Mouse (Mus musculus) hindbrain, embryonic 13.5 days (tissue): ENCODE measurements around the gene Rpusd1. TPM values are rescaled to one million over a fixed set of nuclear protein-coding genes. Genes with fewer than 3 reads are reported as not detected.

Source experiments
- ATAC-seq: fragments of 200-750 bp; cut with Nextera tagmentation; 2 replicates; pipeline ENCODE4 v1.8.0; 2017; ENCODE audit warnings: moderate TSS enrichment; ENCODE audit not compliant: low FRiP score
- H3K27ac ChIP-seq: fragments of 300-500 bp; sonication (generic); 2 replicates; pipeline ENCODE4 v1.5.1; 2015; ENCODE audit warnings: inconsistent platforms, mild to moderate bottlenecking, moderate library complexity
- H3K27me3 ChIP-seq: fragments of 300-500 bp; sonication (generic); 2 replicates; pipeline ENCODE4 v1.6.1; 2015; ENCODE audit warnings: mild to moderate bottlenecking, inconsistent platforms
- H3K36me3 ChIP-seq: fragments of 300-500 bp; sonication (generic); 2 replicates; pipeline ENCODE4 v1.6.1; 2015; ENCODE audit warnings: mild to moderate bottlenecking, inconsistent platforms
- H3K4me1 ChIP-seq: fragments of 300-500 bp; sonication (generic); replicated peaks from 2 replicates; pipeline ENCODE4 v1.6.1; 2015; ENCODE audit warnings: inconsistent platforms
- H3K4me2 ChIP-seq: fragments of 300-500 bp; sonication (generic); 2 replicates; pipeline ENCODE4 v1.6.1; 2015; ENCODE audit warnings: inconsistent platforms, mild to moderate bottlenecking, moderate library complexity
- H3K4me3 ChIP-seq: fragments of 300-500 bp; sonication (generic); 2 replicates; pipeline ENCODE4 v1.5.1; 2015; ENCODE audit warnings: mild to moderate bottlenecking, inconsistent platforms
- H3K9ac ChIP-seq: fragments of 300-500 bp; sonication (generic); 2 replicates; pipeline ENCODE4 v1.6.1; 2015; ENCODE audit warnings: mild to moderate bottlenecking, inconsistent platforms
- H3K9me3 ChIP-seq: fragments of 300-500 bp; sonication (generic); 2 replicates; pipeline ENCODE4 v1.6.1; 2016; ENCODE audit warnings: inconsistent platforms
- WGBS: fragments of 180-500 bp; shearing (Covaris S2); methylation state at CpG from one replicate; pipeline ENCODE4 v1.1.7; 2015; 5-methylcytosine and 5-hydroxymethylcytosine counted together
- microRNA-seq: library from miRNA; unstranded; fragments of <30 nt; microRNA quantifications from one replicate; pipeline ENCODE4, GENCODE M21; 2016
- polyA plus RNA-seq: library from polyadenylated mRNA; unstranded; fragments of >200 nt; fragmentation: Nextera tagmentation; extraction: Ambion mirVana; gene quantifications from 2 replicates; pipeline ENCODE4 v1.2.1, GENCODE M21; 2015

Gene Rpusd1
- polyA plus RNA-seq, 1 experiment from 2014 or later: 23.4 TPM

DNA sequence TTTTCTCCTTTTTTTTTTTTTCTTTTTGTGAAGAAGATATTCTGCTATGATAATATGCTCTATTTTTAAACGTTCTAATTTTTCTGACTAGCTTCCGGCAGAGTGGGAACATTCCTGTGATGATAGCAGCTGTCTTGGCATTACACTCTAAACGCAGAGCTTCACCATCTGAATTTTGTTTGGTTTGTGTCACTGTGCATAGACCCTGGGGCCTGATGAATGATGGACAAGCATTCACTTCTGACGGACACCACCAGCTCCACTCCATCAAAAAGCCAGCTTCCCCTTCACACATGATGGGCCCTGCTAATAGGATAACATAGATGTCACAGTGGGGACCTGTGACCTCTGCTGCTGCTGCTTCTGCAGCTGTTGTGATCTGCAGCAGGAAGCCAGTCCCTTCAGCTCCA, 34.1 kb downstream of the Rpusd1 start:
- no peaks in the 10 kb centered on the region for H3K36me3 ChIP-seq
- H3K9ac ChIP-seq: no peak overlapping the region
- no peaks in the 10 kb centered on the region for H3K9me3 ChIP-seq
- no peak overlapping the region for H3K4me3 ChIP-seq
- H3K27ac ChIP-seq: no peak overlapping the region
- no peak for ATAC-seq
- 42% methylated on average over 4 of the region's 4 CpGs for WGBS
- H3K4me1 ChIP-seq: peaks cover 3% of the 10 kb centered on the region; the same call in 1 of the 2 replicates
- no peak overlapping the region for H3K4me2 ChIP-seq
- H3K27me3 ChIP-seq: peaks cover 30% of the 10 kb centered on the region

DNA sequence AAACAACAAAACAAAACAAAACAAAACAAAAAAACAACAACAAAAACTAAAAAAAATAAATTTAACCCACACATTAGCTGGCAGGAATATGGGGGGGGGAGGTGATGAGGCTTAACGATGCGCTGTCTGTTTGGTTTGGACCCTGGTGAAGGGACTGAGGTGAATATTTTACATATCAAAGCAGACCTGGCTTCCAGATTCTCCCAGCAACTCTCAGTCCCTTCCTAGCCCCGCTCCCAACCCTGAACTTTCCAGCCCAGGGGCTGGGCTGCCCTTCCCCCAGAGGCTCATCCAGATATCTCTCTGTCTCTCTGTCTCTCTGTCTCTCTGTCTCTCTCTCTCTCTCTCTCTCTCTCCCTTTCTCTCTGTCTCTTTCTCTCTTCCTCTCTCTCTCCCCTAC, 35.1 kb downstream of the Rpusd1 start:
- ATAC-seq: no peak
- no peaks in the 10 kb centered on the region for H3K36me3 ChIP-seq
- H3K27ac ChIP-seq: no peak overlapping the region
- WGBS: 35% methylated on average over 3 of the region's 3 CpGs
- peaks cover 33% of the 10 kb centered on the region for H3K27me3 ChIP-seq
- no peak overlapping the region for H3K9ac ChIP-seq
- no peak overlapping the region for H3K4me2 ChIP-seq
- no peaks in the 10 kb centered on the region for H3K9me3 ChIP-seq
- H3K4me1 ChIP-seq: peaks cover 3% of the 10 kb centered on the region; the same call in 1 of the 2 replicates
- no peak overlapping the region for H3K4me3 ChIP-seq

DNA sequence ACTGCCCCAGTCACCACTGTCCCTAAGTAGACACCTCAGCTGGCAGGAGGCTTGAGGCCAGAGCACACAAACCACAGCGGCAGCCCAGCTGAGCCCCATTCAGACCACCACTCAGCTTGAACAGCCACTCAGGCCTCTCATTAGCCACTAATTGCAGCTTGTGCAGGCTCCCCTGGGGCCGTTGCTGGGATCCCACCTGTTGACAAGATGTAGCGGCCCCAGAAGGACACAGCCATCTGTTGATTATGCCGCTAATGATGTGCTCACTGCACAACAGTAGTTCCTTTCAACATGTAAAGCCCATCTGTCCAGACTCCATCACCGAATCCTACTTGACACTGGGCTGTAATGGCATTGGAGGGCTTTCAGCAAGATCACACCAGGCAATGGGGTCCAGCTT, 38.4 kb downstream of the Rpusd1 start:
- no peaks in the 10 kb centered on the region for H3K9me3 ChIP-seq
- 42% methylated on average over 5 of the region's 5 CpGs for WGBS
- no peak for ATAC-seq

DNA sequence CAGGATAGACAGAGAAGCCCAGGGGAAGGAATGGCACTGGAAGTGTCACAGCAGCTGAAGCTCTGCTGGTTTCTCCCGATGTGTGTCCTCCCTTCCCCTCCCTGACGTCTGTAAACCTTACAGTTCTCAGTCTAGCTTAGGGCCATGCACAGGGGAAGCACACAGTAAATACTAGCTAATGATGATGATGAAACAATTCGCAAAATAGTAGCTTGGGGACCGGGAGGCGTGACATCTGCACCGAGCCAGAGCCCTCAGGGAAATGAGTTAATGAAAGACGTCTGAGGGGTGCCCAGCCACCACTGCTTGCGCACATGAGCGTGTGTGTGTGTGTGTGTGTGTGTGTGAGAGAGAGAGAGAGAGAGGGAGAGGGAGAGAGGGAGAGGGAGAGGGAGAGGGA, 41.9 kb downstream of the Rpusd1 start:
- no peak overlapping the region for H3K9ac ChIP-seq
- H3K4me1 ChIP-seq: peaks cover 9% of the 10 kb centered on the region
- H3K36me3 ChIP-seq: no peaks in the 10 kb centered on the region
- no peak overlapping the region for H3K4me3 ChIP-seq
- WGBS: 60% methylated on average over 9 of the region's 9 CpGs
- no peaks in the 10 kb centered on the region for H3K9me3 ChIP-seq
- H3K27me3 ChIP-seq: peaks cover 32% of the 10 kb centered on the region
- ATAC-seq: no peak
- no peak overlapping the region for H3K4me2 ChIP-seq
- no peak overlapping the region for H3K27ac ChIP-seq

More for the DNA sequence above, 38.4 kb downstream of the Rpusd1 start:
- no peak overlapping the region for H3K4me2 ChIP-seq
- no peaks in the 10 kb centered on the region for H3K36me3 ChIP-seq
- H3K27ac ChIP-seq: no peak overlapping the region
- no peak overlapping the region for H3K4me3 ChIP-seq
- peaks cover 35% of the 10 kb centered on the region for H3K27me3 ChIP-seq
- no peak overlapping the region for H3K9ac ChIP-seq
- H3K4me1 ChIP-seq: peaks cover 3% of the 10 kb centered on the region; the same call in 1 of the 2 replicates

DNA sequence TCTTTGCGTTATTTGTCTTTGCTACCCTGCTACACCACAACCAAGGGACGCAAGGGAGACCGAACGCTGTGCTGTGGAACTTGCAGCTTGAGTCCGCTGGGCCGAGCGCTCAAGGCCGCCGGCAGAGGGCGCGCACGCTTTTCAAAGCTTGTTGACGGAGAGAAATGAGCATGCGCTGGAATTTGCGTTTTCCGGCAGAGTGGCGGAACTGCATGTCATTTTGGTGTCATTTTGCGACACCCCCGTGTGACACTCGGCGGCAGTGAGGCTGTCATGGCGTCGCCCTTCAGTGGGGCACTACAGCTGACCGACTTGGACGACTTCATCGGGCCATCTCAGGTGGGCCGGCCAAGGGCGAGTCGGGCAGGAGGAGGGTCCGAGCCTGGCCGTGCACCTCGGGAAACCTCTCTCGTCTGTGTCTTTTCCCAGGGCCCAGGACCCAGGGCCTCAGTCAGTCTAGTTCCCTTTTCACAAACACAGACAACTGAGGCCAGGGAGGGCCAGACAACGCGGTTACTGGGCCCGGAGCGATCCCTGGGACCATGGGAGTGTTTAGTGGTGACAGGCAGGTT, 46.2 kb downstream of the Rpusd1 start, which contains the start of gene Narfl:
Narfl (plus strand) TSS at position 228 of the 572 bp plus-strand sequence.
- peak within 1 kb of the TSS; percentile 89 for H3K9ac ChIP-seq
- peaks cover 13% of the 10 kb centered on the region for H3K4me1 ChIP-seq
- peak within 1 kb of the TSS; percentile 78 for H3K4me3 ChIP-seq
- H3K36me3 ChIP-seq: peaks cover 20% of the 10 kb centered on the region
- peaks cover 7% of the 10 kb centered on the region for H3K27me3 ChIP-seq
- peak; percentile 88 for ATAC-seq
- 0 out of 2 replicates have a peak within 1 kb of the TSS, but pooled peaks have one; percentile 55 for H3K27ac ChIP-seq
- peak within 1 kb of the TSS; percentile 89 for H3K4me2 ChIP-seq
- H3K9me3 ChIP-seq: no peaks in the 10 kb centered on the region
- under 1% methylated on average over 37 of the region's 37 CpGs for WGBS

DNA sequence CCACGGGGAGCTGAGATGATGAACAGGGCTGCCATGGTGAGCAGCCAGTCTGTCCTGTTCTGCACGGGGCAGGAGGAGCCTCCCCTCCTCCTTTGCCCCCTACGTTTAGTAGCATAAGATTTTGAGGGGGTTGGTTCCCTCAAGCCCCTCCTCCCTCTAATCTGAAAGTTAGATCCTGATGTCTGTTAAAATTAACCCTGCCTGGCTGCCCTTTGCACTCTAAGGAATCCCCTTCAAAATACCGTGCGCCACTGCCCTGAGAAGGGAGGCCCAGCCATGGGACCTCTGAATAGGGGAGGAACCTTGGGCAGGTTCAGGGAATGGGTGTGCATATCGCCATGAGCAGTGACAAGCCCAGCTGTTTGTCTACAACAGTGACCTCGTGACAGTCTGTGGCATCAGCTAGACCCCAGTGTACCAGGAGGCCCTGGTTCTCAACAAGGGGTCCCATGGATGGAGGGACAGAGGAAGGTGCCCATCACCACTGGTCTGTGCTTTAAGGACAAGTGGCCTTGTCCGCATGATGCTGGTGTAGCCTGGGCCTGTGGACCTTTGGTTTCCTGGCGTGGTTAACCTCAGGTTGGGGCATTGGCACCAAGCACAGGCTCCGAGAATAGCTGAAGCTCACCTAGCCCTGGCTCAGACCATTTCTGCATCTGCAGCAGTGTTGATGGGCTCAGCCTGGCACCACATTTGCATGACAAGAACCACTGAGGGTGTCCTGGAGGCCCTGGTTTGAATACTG, 48.0 kb downstream of the Rpusd1 start:
- WGBS: 84% methylated on average over 10 of the region's 10 CpGs
- Histone ChIP-seq H3K9me3 (no peaks in the 10 kb centered on the region), H3K4me1 (peaks cover 13% of the 10 kb centered on the region), H3K27me3 (no peaks in the 10 kb centered on the region), H3K36me3 (peaks cover 33% of the 10 kb centered on the region), H3K4me3 (no peak overlapping the region), H3K27ac (no peak overlapping the region), H3K4me2 (no peak overlapping the region), H3K9ac (no peak overlapping the region)
- ATAC-seq: no peak

DNA sequence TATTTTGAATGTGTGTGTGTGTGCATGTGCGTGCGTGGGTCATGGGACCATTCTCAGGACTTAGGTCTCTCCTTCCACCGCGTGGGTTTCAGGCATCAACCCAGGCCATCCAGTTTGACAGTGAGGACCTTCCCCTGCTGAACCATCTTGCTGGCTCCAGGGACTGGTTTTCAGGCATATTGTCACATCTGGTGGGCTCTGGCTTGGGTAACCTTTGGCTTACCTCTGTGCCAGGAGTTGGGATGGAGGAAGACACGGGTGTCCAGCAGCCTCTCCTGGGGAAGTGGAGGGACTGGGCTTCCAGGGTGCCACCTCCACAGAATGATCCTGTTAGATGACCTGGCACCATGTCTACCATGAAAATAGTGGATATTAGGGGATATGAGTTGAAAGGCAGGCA, 50.5 kb downstream of the Rpusd1 start:
- H3K27me3 ChIP-seq: no peaks in the 10 kb centered on the region
- no peak overlapping the region for H3K4me2 ChIP-seq
- peaks cover 57% of the 10 kb centered on the region for H3K36me3 ChIP-seq
- H3K4me1 ChIP-seq: peaks cover 16% of the 10 kb centered on the region
- no peaks in the 10 kb centered on the region for H3K9me3 ChIP-seq
- no peak overlapping the region for H3K9ac ChIP-seq
- no peak overlapping the region for H3K4me3 ChIP-seq
- no peak overlapping the region for H3K27ac ChIP-seq
- 97% methylated on average over 5 of the region's 5 CpGs for WGBS
- no peak for ATAC-seq

Small RNA genes lying within 50 kb of the gene (microRNA-seq; reads per million reads assigned to microRNA genes)
- not detected for gene Gm25083
- gene Mir6966: not detected

Other genes with a start within 250 kb of the Rpusd1 start
- 0.38 and 0.45 TPM in 2 replicates for gene Sstr5, start 230.4 kb upstream of the Rpusd1 start, polyA plus RNA-seq
- 11.1 and 11.8 TPM in 2 replicates for gene Sox8, start 157.0 kb upstream of the Rpusd1 start, polyA plus RNA-seq
- 22.6 and 24.0 TPM in 2 replicates for gene Lmf1, start 148.6 kb upstream of the Rpusd1 start, polyA plus RNA-seq
- gene Gng13, start 10.5 kb upstream of the Rpusd1 start, polyA plus RNA-seq: 1.6 TPM in 2 replicates
- 7.9 and 8.5 TPM in 2 replicates for gene Chtf18, start 251 bp upstream of the Rpusd1 start, polyA plus RNA-seq
- not detected in 2 replicates for gene Mslnl, start 8.4 kb downstream of the Rpusd1 start, polyA plus RNA-seq
- gene Msln, start 26.7 kb downstream of the Rpusd1 start, polyA plus RNA-seq: 0.34 TPM in 1 of 2 replicates, not detected in the other
- 27.8 and 28.0 TPM in 2 replicates for gene Narfl, start 46.1 kb downstream of the Rpusd1 start, polyA plus RNA-seq
- gene Haghl, start 58.0 kb downstream of the Rpusd1 start, polyA plus RNA-seq: 125 and 138 TPM in 2 replicates
- 0.16 and 0.36 TPM in 2 replicates for gene Ccdc78, start 58.9 kb downstream of the Rpusd1 start, polyA plus RNA-seq
- 86.6 and 86.8 TPM in 2 replicates for gene Fam173a, start 65.2 kb downstream of the Rpusd1 start, polyA plus RNA-seq
- 0.60 TPM in 1 of 2 replicates, not detected in the other for gene AC134908.4, start 68.0 kb downstream of the Rpusd1 start, polyA plus RNA-seq
- 45.4 and 57.6 TPM in 2 replicates for gene Metrn, start 69.5 kb downstream of the Rpusd1 start, polyA plus RNA-seq
- 29.1 and 32.4 TPM in 2 replicates for gene Fbxl16, start 81.4 kb downstream of the Rpusd1 start, polyA plus RNA-seq
- 26.6 and 30.7 TPM in 2 replicates for gene Wdr24, start 96.0 kb downstream of the Rpusd1 start, polyA plus RNA-seq
- 62.9 and 64.2 TPM in 2 replicates for gene Jmjd8, start 101.2 kb downstream of the Rpusd1 start, polyA plus RNA-seq
- 325 and 337 TPM in 2 replicates for gene Stub1, start 105.7 kb downstream of the Rpusd1 start, polyA plus RNA-seq
- gene Rhbdl1, start 109.6 kb downstream of the Rpusd1 start, polyA plus RNA-seq: 24.2 and 25.5 TPM in 2 replicates
- gene Gm20683, start 114.1 kb downstream of the Rpusd1 start, polyA plus RNA-seq: 8.1 and 8.5 TPM in 2 replicates
- gene Rhot2, start 117.2 kb downstream of the Rpusd1 start, polyA plus RNA-seq: 14.5 and 15.9 TPM in 2 replicates
- 19.4 and 19.8 TPM in 2 replicates for gene Wdr90, start 133.8 kb downstream of the Rpusd1 start, polyA plus RNA-seq
- gene Mcrip2, start 141.1 kb downstream of the Rpusd1 start, polyA plus RNA-seq: 11.4 and 11.7 TPM in 2 replicates
- gene Mettl26, start 147.4 kb downstream of the Rpusd1 start, polyA plus RNA-seq: 63.0 and 65.7 TPM in 2 replicates
- 0.45 and 0.63 TPM in 2 replicates for gene Wfikkn1, start 153.2 kb downstream of the Rpusd1 start, polyA plus RNA-seq
- gene Rab40c, start 192.1 kb downstream of the Rpusd1 start, polyA plus RNA-seq: 45.5 and 48.7 TPM in 2 replicates
- 57.1 and 58.9 TPM in 2 replicates for gene Pigq, start 217.3 kb downstream of the Rpusd1 start, polyA plus RNA-seq
- gene Nhlrc4, start 217.3 kb downstream of the Rpusd1 start, polyA plus RNA-seq: 0.09 TPM in 1 of 2 replicates, not detected in the other
- gene A930017K11Rik, start 224.9 kb downstream of the Rpusd1 start, polyA plus RNA-seq: 0.56 and 0.77 TPM in 2 replicates